Mouse (Mus musculus) CH12.LX (cell line): ENCODE results near the gene Ampd3.

ENCODE experiments used
- IRF4 ChIP-seq: IDR thresholded peaks from 2 replicates; pipeline ENCODE4 v1.6.1; 2014; ENCODE audit warnings: low read depth, mild to moderate bottlenecking, inconsistent platforms, low read length, improper control_type of control experiment
- TCF12 ChIP-seq: IDR thresholded peaks from 2 replicates; pipeline ENCODE4 v1.6.1; 2014; ENCODE audit warnings: low read depth, mild to moderate bottlenecking, inconsistent platforms, low read length, improper control_type of control experiment

DNA sequence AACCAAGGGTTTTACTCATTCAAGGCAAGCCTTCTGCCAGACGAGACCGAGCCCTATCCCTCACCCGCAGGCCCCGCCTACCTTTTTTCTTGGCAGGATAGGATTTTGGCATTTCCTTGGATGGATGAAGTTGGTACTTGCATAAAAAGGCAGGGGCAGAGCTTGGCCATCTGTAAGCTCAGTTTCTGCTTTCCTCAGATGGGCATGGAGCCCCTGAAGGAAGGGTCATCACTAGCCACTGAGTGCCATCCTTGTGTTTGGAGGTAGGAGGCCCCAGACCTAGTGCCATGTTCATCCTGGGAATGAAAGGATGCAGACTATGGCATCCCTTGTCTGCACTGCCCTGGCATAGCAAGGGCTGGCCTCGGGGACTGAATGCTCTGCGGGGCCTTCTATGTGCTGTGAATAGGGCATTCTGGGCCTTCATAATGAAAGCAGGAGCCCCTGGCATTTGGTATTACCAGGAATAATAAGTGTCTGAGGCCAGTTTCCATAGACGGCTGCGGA, 11.7 kb downstream of the Ampd3 start:
- TF ChIP-seq IRF4 (no peak), TCF12 (no peak)
